Mouse (Mus musculus): ENCODE measurements around the gene Emc1. TPM values are rescaled to one million over a fixed set of nuclear protein-coding genes. Genes with fewer than 3 reads are reported as not detected.
A peak's percentile ranks its signal among the peaks of the same experiment; 100 is the strongest.

Gene Emc1
- polyA plus RNA-seq, 2 experiments: 12.6 to 33.7 TPM

DNA sequence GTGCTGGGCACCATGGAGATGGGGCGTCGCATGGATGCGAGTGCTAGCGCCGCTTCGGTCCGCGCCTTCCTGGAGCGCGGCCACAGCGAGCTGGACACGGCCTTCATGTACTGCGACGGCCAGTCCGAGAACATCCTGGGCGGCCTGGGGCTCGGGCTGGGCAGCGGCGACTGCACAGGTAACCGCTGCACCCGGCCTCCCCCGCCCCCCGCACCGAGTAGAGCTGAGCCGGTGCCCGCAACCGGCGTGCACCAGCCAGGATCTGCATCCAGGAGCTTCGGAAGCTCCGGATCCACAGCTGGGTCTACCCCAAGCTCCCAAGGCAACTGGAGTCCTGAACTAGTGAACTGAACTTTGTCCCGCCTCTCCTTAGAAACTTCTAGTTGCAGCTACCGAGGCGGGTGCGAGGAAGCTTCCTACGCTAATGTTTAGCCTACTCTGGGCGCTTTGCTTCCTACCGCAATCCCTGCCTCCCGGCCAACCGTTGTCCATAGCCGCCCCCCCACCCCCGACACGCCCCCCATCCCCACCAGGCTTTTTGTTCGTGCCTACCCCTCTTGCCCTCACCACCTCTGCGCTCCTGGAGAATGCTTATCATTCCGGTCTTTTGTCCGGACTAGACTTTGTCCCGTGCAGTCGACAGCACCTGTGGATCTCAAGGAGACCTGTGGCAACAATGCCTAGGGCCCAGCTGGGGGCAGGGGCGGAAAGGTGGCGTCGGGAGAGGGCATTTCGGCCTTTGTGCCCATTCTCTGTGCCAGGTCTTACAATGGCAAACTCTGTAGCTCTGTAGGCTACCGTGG lies 41.3 kb upstream of the Emc1 start:
- Histone ChIP-seq H3K4me3 (replicated peaks; ENCODE audit: low read length) (peak overlapping the region; percentile 99), H3K9ac (ENCODE audit: low read depth, low read length, severe bottlenecking) (peak overlapping the region; percentile 87), H3K4me2 (replicated peaks; ENCODE audit: low read depth, low read length, severe bottlenecking) (peak overlapping the region; percentile 83), H3K27me3 (ENCODE audit: control insufficient read depth, insufficient read depth, low read length) (no peaks in the 10 kb centered on the region), H3K27ac (replicated peaks; ENCODE audit: low read depth, low read length) (peak overlapping the region; percentile 68), H3K9me3 (ENCODE audit: control insufficient read depth, low read length) (no peaks in the 10 kb centered on the region), H3K4me1 (ENCODE audit: control insufficient read depth, insufficient read depth, low read length) (peaks cover 15% of the 10 kb centered on the region), H3K36me3 (ENCODE audit: control insufficient read depth, insufficient read depth, low read length) (peaks cover 28% of the 10 kb centered on the region)
- ATAC-seq (ENCODE audit: low FRiP score, low read depth): peak; percentile 66
- peak; percentile 26 for DNase-seq (ENCODE audit: low spot score)
- TF ChIP-seq POLR2A (IDR thresholded peaks at IDR 0.05; ENCODE audit: borderline replicate concordance, extremely low read depth, insufficient read depth, insufficient read length): no peak
- WGBS: 2% methylated on average over 51 of the region's 53 CpGs

DNA sequence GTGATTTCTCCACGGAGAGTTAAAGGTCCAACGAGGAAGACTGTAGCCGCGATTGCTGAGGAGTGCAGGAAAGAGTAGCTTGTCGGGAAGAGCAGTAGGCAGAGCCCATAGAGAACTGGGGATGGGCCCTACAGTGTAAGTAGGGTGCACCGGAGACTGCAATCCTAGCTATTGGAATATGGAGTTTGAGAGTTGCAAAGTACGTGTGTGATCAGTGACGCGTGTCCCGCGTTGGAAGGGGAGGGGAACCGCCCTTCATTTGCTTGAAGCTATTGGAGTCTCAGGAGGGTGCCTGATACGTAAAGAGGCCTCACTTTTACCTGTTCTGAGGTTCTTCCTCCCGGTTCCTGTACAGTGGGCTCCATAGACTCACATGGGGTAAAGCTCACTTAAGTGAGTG lies 40.7 kb upstream of the Emc1 start:
- H3K9me3 ChIP-seq (ENCODE audit: control insufficient read depth, low read length): no peaks in the 10 kb centered on the region
- DNase-seq (ENCODE audit: low spot score) (no peak), ATAC-seq (ENCODE audit: low FRiP score, low read depth) (no peak)
- peak overlapping the region; percentile 87 for H3K9ac ChIP-seq (ENCODE audit: low read depth, low read length, severe bottlenecking)
- H3K36me3 ChIP-seq (ENCODE audit: control insufficient read depth, insufficient read depth, low read length): peaks cover 26% of the 10 kb centered on the region
- H3K4me1 ChIP-seq (ENCODE audit: control insufficient read depth, insufficient read depth, low read length): peaks cover 15% of the 10 kb centered on the region
- WGBS: 15% methylated on average over 14 of the region's 14 CpGs
- peak overlapping the region; percentile 99 for H3K4me3 ChIP-seq (replicated peaks; ENCODE audit: low read length)
- H3K4me2 ChIP-seq (replicated peaks; ENCODE audit: low read depth, low read length, severe bottlenecking): peak overlapping the region; percentile 83
- H3K27me3 ChIP-seq (ENCODE audit: control insufficient read depth, insufficient read depth, low read length): no peaks in the 10 kb centered on the region
- no peak for TF ChIP-seq POLR2A (IDR thresholded peaks at IDR 0.05; ENCODE audit: borderline replicate concordance, extremely low read depth, insufficient read depth, insufficient read length)
- H3K27ac ChIP-seq (replicated peaks; ENCODE audit: low read depth, low read length): no peak overlapping the region

DNA sequence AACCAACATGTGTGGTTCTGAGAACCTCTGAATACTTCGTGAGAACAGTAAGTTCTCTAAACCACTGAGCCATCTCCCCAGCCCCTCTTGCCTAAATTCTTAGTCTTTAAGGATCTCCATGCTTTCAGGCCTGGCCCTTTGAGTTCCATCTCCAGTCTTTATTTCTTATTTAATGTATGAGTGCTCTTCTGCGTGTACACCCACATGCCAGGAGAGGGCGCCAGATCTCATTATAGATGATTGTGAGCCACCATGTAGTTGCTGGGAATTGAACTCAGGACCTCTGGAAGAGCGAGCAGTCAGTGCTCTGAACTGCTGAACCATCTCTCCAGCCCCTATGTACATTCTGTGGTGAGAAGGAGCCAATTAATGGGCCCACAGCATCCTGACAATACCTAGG lies 39.8 kb upstream of the Emc1 start:
- Histone ChIP-seq H3K36me3 (ENCODE audit: control insufficient read depth, insufficient read depth, low read length) (peaks cover 33% of the 10 kb centered on the region), H3K9ac (ENCODE audit: low read depth, low read length, severe bottlenecking) (no peak overlapping the region), H3K4me2 (replicated peaks; ENCODE audit: low read depth, low read length, severe bottlenecking) (no peak overlapping the region), H3K9me3 (ENCODE audit: control insufficient read depth, low read length) (no peaks in the 10 kb centered on the region), H3K4me3 (replicated peaks; ENCODE audit: low read length) (no peak overlapping the region), H3K4me1 (ENCODE audit: control insufficient read depth, insufficient read depth, low read length) (peaks cover 15% of the 10 kb centered on the region), H3K27ac (replicated peaks; ENCODE audit: low read depth, low read length) (no peak overlapping the region), H3K27me3 (ENCODE audit: control insufficient read depth, insufficient read depth, low read length) (no peaks in the 10 kb centered on the region)
- 53% methylated on average over 4 of the region's 4 CpGs for WGBS
- DNase-seq (ENCODE audit: low spot score): peak; percentile 32
- no peak for ATAC-seq (ENCODE audit: low FRiP score, low read depth)
- TF ChIP-seq POLR2A (IDR thresholded peaks at IDR 0.05; ENCODE audit: borderline replicate concordance, extremely low read depth, insufficient read depth, insufficient read length): no peak

DNA sequence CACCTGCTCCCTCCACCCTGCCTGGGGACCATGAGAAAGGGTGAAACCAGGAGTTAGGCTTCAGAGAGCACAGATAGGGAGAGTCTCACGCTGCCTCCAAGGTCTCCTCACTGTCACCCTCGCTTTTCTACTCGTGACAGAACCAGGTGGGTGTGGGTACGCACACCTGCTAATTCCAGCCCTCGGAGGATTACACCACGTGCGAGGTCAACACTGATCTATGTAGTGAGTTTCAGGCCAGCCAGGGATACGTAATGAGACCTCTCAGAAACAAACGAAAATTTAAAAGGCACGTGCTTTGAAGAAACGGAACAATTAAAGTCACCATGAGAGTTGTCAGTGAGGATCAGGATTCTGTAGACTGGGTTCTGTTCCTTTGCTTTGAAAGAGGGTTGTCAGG lies 33.9 kb upstream of the Emc1 start:
- TF ChIP-seq POLR2A (IDR thresholded peaks at IDR 0.05; ENCODE audit: borderline replicate concordance, extremely low read depth, insufficient read depth, insufficient read length): no peak
- no peak for ATAC-seq (ENCODE audit: low FRiP score, low read depth)
- no peak overlapping the region for H3K27ac ChIP-seq (replicated peaks; ENCODE audit: low read depth, low read length)
- DNase-seq (ENCODE audit: low spot score): no peak
- H3K4me3 ChIP-seq (replicated peaks; ENCODE audit: low read length): no peak overlapping the region
- H3K27me3 ChIP-seq (ENCODE audit: control insufficient read depth, insufficient read depth, low read length): no peaks in the 10 kb centered on the region
- peaks cover 51% of the 10 kb centered on the region for H3K36me3 ChIP-seq (ENCODE audit: control insufficient read depth, insufficient read depth, low read length)
- H3K4me2 ChIP-seq (replicated peaks; ENCODE audit: low read depth, low read length, severe bottlenecking): no peak overlapping the region
- no peaks in the 10 kb centered on the region for H3K4me1 ChIP-seq (ENCODE audit: control insufficient read depth, insufficient read depth, low read length)
- no peak overlapping the region for H3K9ac ChIP-seq (ENCODE audit: low read depth, low read length, severe bottlenecking)
- WGBS: 90% methylated on average over 11 of the region's 11 CpGs
- no peaks in the 10 kb centered on the region for H3K9me3 ChIP-seq (ENCODE audit: control insufficient read depth, low read length)

- no peaks in the 10 kb centered on the region for H3K27me3 ChIP-seq (ENCODE audit: control insufficient read depth, insufficient read depth, low read length)
- TF ChIP-seq POLR2A (IDR thresholded peaks at IDR 0.05; ENCODE audit: borderline replicate concordance, extremely low read depth, insufficient read depth, insufficient read length): no peak
- no peak for DNase-seq (ENCODE audit: low spot score)
- no peaks in the 10 kb centered on the region for H3K9me3 ChIP-seq (ENCODE audit: control insufficient read depth, low read length)
- H3K27ac ChIP-seq (replicated peaks; ENCODE audit: low read depth, low read length): no peak overlapping the region
- WGBS: 95% methylated on average over 4 of the region's 4 CpGs
- peaks cover 43% of the 10 kb centered on the region for H3K36me3 ChIP-seq (ENCODE audit: control insufficient read depth, insufficient read depth, low read length)
- no peak for ATAC-seq (ENCODE audit: low FRiP score, low read depth)
- no peaks in the 10 kb centered on the region for H3K4me1 ChIP-seq (ENCODE audit: control insufficient read depth, insufficient read depth, low read length)
- H3K4me2 ChIP-seq (replicated peaks; ENCODE audit: low read depth, low read length, severe bottlenecking): no peak overlapping the region
- H3K9ac ChIP-seq (ENCODE audit: low read depth, low read length, severe bottlenecking): no peak overlapping the region
- H3K4me3 ChIP-seq (replicated peaks; ENCODE audit: low read length): no peak overlapping the region
These were observed 32.6 kb upstream of the Emc1 start for GRCm38 (mm10) chr4:139319740-139320139.
